21 mouse cellular contexts compared by ENCODE assay signal in the genomic region with DNA sequence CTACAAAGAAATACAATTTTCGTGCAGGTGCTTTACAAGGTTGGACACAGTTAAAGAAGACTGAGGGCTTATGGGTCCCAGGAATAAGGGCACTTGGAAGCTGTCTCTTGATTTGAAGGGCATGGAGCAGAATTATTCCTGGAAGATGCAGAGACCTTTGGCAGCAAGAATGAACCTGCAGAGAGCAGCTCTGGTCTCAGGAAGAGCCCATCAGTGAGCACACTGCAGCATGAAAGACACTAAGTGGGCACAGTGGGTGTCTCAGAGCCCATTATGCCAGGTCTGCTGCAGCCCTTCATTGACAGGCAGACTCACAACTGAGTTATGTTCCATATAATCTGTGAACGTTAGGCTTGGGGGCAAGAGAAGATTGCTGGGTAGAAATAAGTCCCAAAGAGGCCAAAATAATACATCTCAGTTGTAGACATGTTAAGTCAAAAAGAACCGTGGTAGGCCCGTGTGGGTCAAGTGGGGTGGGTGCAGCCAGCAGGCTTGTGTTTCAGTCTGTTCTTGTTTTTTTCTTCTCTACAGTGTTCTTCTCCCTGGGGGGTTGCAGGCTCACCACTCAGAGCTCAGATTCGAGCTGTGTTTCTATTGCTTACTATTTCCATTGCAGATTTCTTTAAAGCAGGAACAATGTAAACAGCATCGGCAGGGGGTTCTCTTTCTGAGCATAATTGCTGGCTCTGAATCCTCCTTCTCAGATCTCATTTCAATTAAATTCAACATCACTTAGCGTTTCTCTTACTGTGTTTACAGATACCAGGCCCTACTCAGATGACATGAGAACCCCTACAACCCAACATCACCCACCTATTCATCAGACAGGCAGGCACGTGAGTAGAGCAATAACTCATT.
A peak's percentile ranks its signal among the peaks of the same experiment; 100 is the strongest.
DNase-seq lines count a peak whose midpoint lies in the region; ATAC-seq lines count a peak whose summit lies in the region.
"Had no signal": no experiment of that assay in that cellular context is flagged by ENCODE, and none has a peak within 500 bp of the region (broad histone marks: within the 10 kb centered on the region; RNA-seq: fewer than 3 reads in every experiment).

No protein-coding gene starts in this region.

- peak overlapping the region; percentile 20; the same call in 1 of the 2 replicates for H3K4me2 ChIP-seq in limb, embryonic 12.5 days
- no peak overlapping the region for H3K4me2 ChIP-seq in forebrain, embryonic 16.5 days (ENCODE audit: low read length)
- no peak overlapping the region; the same call in 1 of the 2 replicates for H3K4me2 ChIP-seq in neural tube, embryonic 13.5 days
- H3K4me2 ChIP-seq: embryonic facial prominence, embryonic 12.5 days; heart, embryonic 12.5 days; liver, embryonic 15.5 days; stomach, embryonic 15.5 days had no signal

- H3K4me1 ChIP-seq in limb, embryonic 12.5 days (replicated peaks), result peaks cover 12% of the 10 kb centered on the region
- peaks cover 10% of the 10 kb centered on the region for H3K4me1 ChIP-seq in limb, embryonic 10.5 days
- peaks cover 10% of the 10 kb centered on the region for H3K4me1 ChIP-seq in forebrain, embryonic 16.5 days (replicated peaks; ENCODE audit: control insufficient read depth, insufficient read depth, low read length)
- H3K4me1 ChIP-seq in neural tube, embryonic 13.5 days (replicated peaks), result peaks cover 38% of the 10 kb centered on the region
- H3K4me1 ChIP-seq: liver, embryonic 15.5 days; stomach, embryonic 15.5 days had no signal

- no peaks in the 10 kb centered on the region for H3K9me3 ChIP-seq in limb, embryonic 12.5 days
- no peaks in the 10 kb centered on the region for H3K9me3 ChIP-seq in limb, embryonic 10.5 days (replicated peaks)
- no peaks in the 10 kb centered on the region for H3K9me3 ChIP-seq in forebrain, embryonic 16.5 days (ENCODE audit: control insufficient read depth, low read length)
- no peaks in the 10 kb centered on the region for H3K9me3 ChIP-seq in neural tube, embryonic 13.5 days
- H3K9me3 ChIP-seq: embryonic facial prominence, embryonic 12.5 days; heart, embryonic 12.5 days; liver, embryonic 15.5 days; stomach, embryonic 15.5 days had no signal

- no peaks in the 10 kb centered on the region for H3K36me3 ChIP-seq in limb, embryonic 12.5 days
- no peaks in the 10 kb centered on the region for H3K36me3 ChIP-seq in limb, embryonic 10.5 days
- no peaks in the 10 kb centered on the region for H3K36me3 ChIP-seq in forebrain, embryonic 16.5 days (ENCODE audit: control insufficient read depth, insufficient read depth)
- no peaks in the 10 kb centered on the region for H3K36me3 ChIP-seq in neural tube, embryonic 13.5 days
- H3K36me3 ChIP-seq: embryonic facial prominence, embryonic 12.5 days; heart, embryonic 12.5 days; liver, embryonic 15.5 days; stomach, embryonic 15.5 days had no signal

- H3K9ac ChIP-seq in limb, embryonic 12.5 days (replicated peaks), result no peak overlapping the region
- H3K9ac ChIP-seq in forebrain, embryonic 16.5 days (replicated peaks; ENCODE audit: low read depth, low read length), result no peak overlapping the region
- H3K9ac ChIP-seq in neural tube, embryonic 13.5 days, result no peak overlapping the region
- H3K9ac ChIP-seq: embryonic facial prominence, embryonic 12.5 days; heart, embryonic 12.5 days; liver, embryonic 15.5 days; stomach, embryonic 15.5 days had no signal

- no peak for ATAC-seq in limb, embryonic 12.5 days (ENCODE audit: insufficient number of reproducible peaks, insufficient read depth, low FRiP score, low TSS enrichment, low read depth)
- peak; percentile 62 for ATAC-seq in forebrain, embryonic 16.5 days
- ATAC-seq in neural tube, embryonic 13.5 days (ENCODE audit: low read depth), result peak; percentile 54

- 34% methylated on average over 8 of the region's 8 CpGs for WGBS in limb, embryonic 12.5 days
- 37% methylated on average over 8 of the region's 8 CpGs for WGBS in limb, embryonic 10.5 days
- WGBS in forebrain, embryonic 16.5 days, result 13% methylated on average over 8 of the region's 8 CpGs
- WGBS in neural tube, embryonic 13.5 days, result 14% methylated on average over 8 of the region's 8 CpGs

- DNase-seq in cerebellum, postnatal 14 days, result peak; percentile 58 to 72
- no peak for DNase-seq in cerebellum, postnatal 36 days
- no peak for DNase-seq in limb, embryonic 10.5 days (ENCODE audit: low spot score)
- no peak for DNase-seq in thymus, postnatal 0 days (ENCODE audit: low spot score)
- DNase-seq in kidney, adult 8-10 months, result no peak
- DNase-seq: adrenal gland, postnatal 25 days; gastrocnemius, postnatal 25 days; heart, postnatal 4 days; kidney, adult 11 months; kidney, postnatal 36 days; lung, postnatal 14 days; spleen, adult 18-20 months; thymus, postnatal 14 days had no signal

- no peak overlapping the region for H3K4me3 ChIP-seq in limb, embryonic 12.5 days (replicated peaks)
- no peak overlapping the region for H3K4me3 ChIP-seq in limb, embryonic 10.5 days
- H3K4me3 ChIP-seq in forebrain, embryonic 16.5 days (replicated peaks; ENCODE audit: low read length), result no peak overlapping the region
- no peak overlapping the region for H3K4me3 ChIP-seq in neural tube, embryonic 13.5 days
- H3K4me3 ChIP-seq: embryonic facial prominence, embryonic 12.5 days; heart, embryonic 12.5 days; liver, embryonic 15.5 days; stomach, embryonic 15.5 days had no signal

- H3K27me3 ChIP-seq in limb, embryonic 12.5 days, result no peaks in the 10 kb centered on the region
- no peaks in the 10 kb centered on the region for H3K27me3 ChIP-seq in limb, embryonic 10.5 days (ENCODE audit: low read depth, poor library complexity, severe bottlenecking)
- H3K27me3 ChIP-seq in forebrain, embryonic 16.5 days (replicated peaks; ENCODE audit: control insufficient read depth, insufficient read depth, low read length), result no peaks in the 10 kb centered on the region
- no peaks in the 10 kb centered on the region for H3K27me3 ChIP-seq in neural tube, embryonic 13.5 days
- H3K27me3 ChIP-seq: CH12.LX; heart, embryonic 12.5 days; liver, embryonic 15.5 days had no signal

- H3K27ac ChIP-seq in limb, embryonic 12.5 days, result no peak overlapping the region
- no peak overlapping the region for H3K27ac ChIP-seq in limb, embryonic 10.5 days
- peak overlapping the region; percentile 38; the same call in 1 of the 2 replicates for H3K27ac ChIP-seq in forebrain, embryonic 16.5 days (ENCODE audit: low read length)
- peak overlapping the region; percentile 73 for H3K27ac ChIP-seq in neural tube, embryonic 13.5 days (replicated peaks)
- H3K27ac ChIP-seq: embryonic facial prominence, embryonic 12.5 days; liver, embryonic 15.5 days; stomach, embryonic 15.5 days had no signal

Comparison
In these comparisons a context has a peak if more than half of its experiments do, and no peak if none do; other contexts are left out.
1. DNase-seq: peak in cerebellum, postnatal 14 days (2 of 2); none in cerebellum, postnatal 36 days (0 of 2), limb, embryonic 10.5 days (single experiment), thymus, postnatal 0 days (single experiment) and kidney, adult 8-10 months (0 of 2).
2. H3K27ac ChIP-seq: peak in forebrain, embryonic 16.5 days (single experiment) and neural tube, embryonic 13.5 days (single experiment); none in limb, embryonic 12.5 days (single experiment) and limb, embryonic 10.5 days (single experiment).